Mouse (Mus musculus): ENCODE measurements around the gene Heatr5b. TPM values are rescaled to one million over a fixed set of nuclear protein-coding genes. Genes with fewer than 3 reads are reported as not detected.
"Not testable (repeated sequence)": the region's sequence is repeated elsewhere in the genome, so short reads cannot be mapped to it uniquely, and the experiment has no call there.

The Heatr5b gene
- polyA plus RNA-seq, 1 experiment: 22.6 TPM

GRCm38 (mm10) chr17:78792122-78792521 lies 43.0 kb downstream of the Heatr5b start:
- 0 out of 2 replicates have a peak overlapping the region, but pooled peaks have one; percentile 77 for H3K27ac ChIP-seq (ENCODE audit: insufficient read depth, low read depth, low read length)
- H3K36me3 ChIP-seq (ENCODE audit: control insufficient read depth, insufficient read depth, low read length): peaks cover 4% of the 10 kb centered on the region; the same call in 1 of the 2 replicates
- DNase-seq: peak; percentile 51
- peaks cover 6% of the 10 kb centered on the region for H3K4me1 ChIP-seq (ENCODE audit: control insufficient read depth, insufficient read depth, low read length)
- 61% methylated on average over 3 of the region's 3 CpGs for WGBS
- no peak for TF ChIP-seq POLR2A (IDR thresholded peaks at IDR 0.05; ENCODE audit: low read depth, low read length)
- no peak for TF ChIP-seq CTCF (conservative IDR thresholded peaks at IDR 0.05; ENCODE audit: insufficient read depth, insufficient read length, low read depth, low read length)
- no peak overlapping the region for H3K4me3 ChIP-seq (ENCODE audit: insufficient read depth, low read depth, low read length)
- no peaks in the 10 kb centered on the region for H3K27me3 ChIP-seq (replicated peaks; ENCODE audit: control insufficient read depth, insufficient read depth, low read length)

GRCm38 (mm10) chr17:78791690-78792070 lies 43.5 kb downstream of the Heatr5b start:
- Histone ChIP-seq H3K27me3 (replicated peaks; ENCODE audit: control insufficient read depth, insufficient read depth, low read length) (no peaks in the 10 kb centered on the region), H3K27ac (ENCODE audit: insufficient read depth, low read depth, low read length) (peak overlapping the region; percentile 84), H3K36me3 (ENCODE audit: control insufficient read depth, insufficient read depth, low read length) (peaks cover 4% of the 10 kb centered on the region; the same call in 1 of the 2 replicates), H3K4me3 (ENCODE audit: insufficient read depth, low read depth, low read length) (no peak overlapping the region), H3K4me1 (ENCODE audit: control insufficient read depth, insufficient read depth, low read length) (peaks cover 6% of the 10 kb centered on the region)
- DNase-seq: no peak
- WGBS: 68% methylated on average over 3 of the region's 3 CpGs
- TF ChIP-seq POLR2A (IDR thresholded peaks at IDR 0.05; ENCODE audit: low read depth, low read length) (no peak), CTCF (conservative IDR thresholded peaks at IDR 0.05; ENCODE audit: insufficient read depth, insufficient read length, low read depth, low read length) (no peak)

GRCm38 (mm10) chr17:78791068-78791689 lies 44.0 kb downstream of the Heatr5b start:
- 73% methylated on average over 7 of the region's 7 CpGs for WGBS
- H3K4me3 ChIP-seq (ENCODE audit: insufficient read depth, low read depth, low read length): no peak overlapping the region
- peaks cover 4% of the 10 kb centered on the region; the same call in 1 of the 2 replicates for H3K36me3 ChIP-seq (ENCODE audit: control insufficient read depth, insufficient read depth, low read length)
- no peaks in the 10 kb centered on the region for H3K27me3 ChIP-seq (replicated peaks; ENCODE audit: control insufficient read depth, insufficient read depth, low read length)
- peaks cover 6% of the 10 kb centered on the region for H3K4me1 ChIP-seq (ENCODE audit: control insufficient read depth, insufficient read depth, low read length)
- peak; percentile 5 for DNase-seq
- H3K27ac ChIP-seq (ENCODE audit: insufficient read depth, low read depth, low read length): no peak overlapping the region; the same call in 1 of the 2 replicates
- TF ChIP-seq POLR2A (IDR thresholded peaks at IDR 0.05; ENCODE audit: low read depth, low read length): no peak
- TF ChIP-seq CTCF (conservative IDR thresholded peaks at IDR 0.05; ENCODE audit: insufficient read depth, insufficient read length, low read depth, low read length): no peak

GRCm38 (mm10) chr17:78788273-78788672 lies 46.9 kb downstream of the Heatr5b start:
- H3K36me3 ChIP-seq (ENCODE audit: control insufficient read depth, insufficient read depth, low read length); H3K4me3 ChIP-seq (ENCODE audit: insufficient read depth, low read depth, low read length); H3K4me1 ChIP-seq (ENCODE audit: control insufficient read depth, insufficient read depth, low read length); DNase-seq; H3K27me3 ChIP-seq (replicated peaks; ENCODE audit: control insufficient read depth, insufficient read depth, low read length); H3K27ac ChIP-seq (ENCODE audit: insufficient read depth, low read depth, low read length): not testable (repeated sequence)
- WGBS: 80% methylated on average over 3 of the region's 3 CpGs

- WGBS: 89% methylated on average over 1 of the region's 1 CpGs
- Histone ChIP-seq H3K4me3 (ENCODE audit: insufficient read depth, low read depth, low read length) (no peak overlapping the region), H3K27ac (ENCODE audit: insufficient read depth, low read depth, low read length) (no peak overlapping the region), H3K36me3 (ENCODE audit: control insufficient read depth, insufficient read depth, low read length) (no peaks in the 10 kb centered on the region), H3K4me1 (ENCODE audit: control insufficient read depth, insufficient read depth, low read length) (no peaks in the 10 kb centered on the region), H3K27me3 (replicated peaks; ENCODE audit: control insufficient read depth, insufficient read depth, low read length) (no peaks in the 10 kb centered on the region)
- TF ChIP-seq POLR2A (IDR thresholded peaks at IDR 0.05; ENCODE audit: low read depth, low read length) (no peak), CTCF (conservative IDR thresholded peaks at IDR 0.05; ENCODE audit: insufficient read depth, insufficient read length, low read depth, low read length) (no peak)
- DNase-seq: no peak
Observed at GRCm38 (mm10) chr17:78778765-78779164, 56.4 kb downstream of the Heatr5b start.

GRCm38 (mm10) chr17:78772317-78772716 lies 62.8 kb downstream of the Heatr5b start:
- Histone ChIP-seq H3K4me1 (ENCODE audit: control insufficient read depth, insufficient read depth, low read length) (no peaks in the 10 kb centered on the region), H3K27me3 (replicated peaks; ENCODE audit: control insufficient read depth, insufficient read depth, low read length) (no peaks in the 10 kb centered on the region), H3K27ac (ENCODE audit: insufficient read depth, low read depth, low read length) (no peak overlapping the region), H3K36me3 (ENCODE audit: control insufficient read depth, insufficient read depth, low read length) (no peaks in the 10 kb centered on the region; the same call in 1 of the 2 replicates), H3K4me3 (ENCODE audit: insufficient read depth, low read depth, low read length) (no peak overlapping the region)
- DNase-seq: no peak
- TF ChIP-seq POLR2A (IDR thresholded peaks at IDR 0.05; ENCODE audit: low read depth, low read length) (no peak), CTCF (conservative IDR thresholded peaks at IDR 0.05; ENCODE audit: insufficient read depth, insufficient read length, low read depth, low read length) (no peak)
- 81% methylated on average over 2 of the region's 2 CpGs for WGBS

GRCm38 (mm10) chr17:78770932-78771331 lies 64.2 kb downstream of the Heatr5b start:
- no peak for DNase-seq
- no peak overlapping the region for H3K27ac ChIP-seq (ENCODE audit: insufficient read depth, low read depth, low read length)
- no peak overlapping the region for H3K4me3 ChIP-seq (ENCODE audit: insufficient read depth, low read depth, low read length)
- TF ChIP-seq POLR2A (IDR thresholded peaks at IDR 0.05; ENCODE audit: low read depth, low read length) (no peak), CTCF (conservative IDR thresholded peaks at IDR 0.05; ENCODE audit: insufficient read depth, insufficient read length, low read depth, low read length) (no peak)
- no peaks in the 10 kb centered on the region for H3K27me3 ChIP-seq (replicated peaks; ENCODE audit: control insufficient read depth, insufficient read depth, low read length)
- 81% methylated on average over 7 of the region's 7 CpGs for WGBS
- no peaks in the 10 kb centered on the region; the same call in none of the 2 replicates for H3K36me3 ChIP-seq (ENCODE audit: control insufficient read depth, insufficient read depth, low read length)
- no peaks in the 10 kb centered on the region for H3K4me1 ChIP-seq (ENCODE audit: control insufficient read depth, insufficient read depth, low read length)

Data from kidney, adult 2 months (tissue).